Mouse (Mus musculus): ENCODE measurements at regions not wholly inside any gene's neighbourhood (a gene's known extent, or its start where the extent isn't known, plus 50 kb on each side); places are given as distances from the start of the nearest gene placed in this dataset.

GRCm38 (mm10) chr12:12178391-12178790, 83.5 kb upstream of the Fam49a start:
- TF ChIP-seq CTCF (IDR thresholded peaks at IDR 0.05; ENCODE audit: low read depth) = no peak
- TF ChIP-seq EP300 (IDR thresholded peaks at IDR 0.05; ENCODE audit: low read depth) = no peak
